Mouse (Mus musculus) brain, embryonic 14.5 days (tissue): ENCODE data around the gene Lmbr1l. TPM values are rescaled to one million over a fixed set of nuclear protein-coding genes. Genes with fewer than 3 reads are reported as not detected.

Experiments used
- DNase-seq: peaks from one replicate; pipeline ENCODE4 v3.0.0-alpha.2; 2011; ENCODE audit warnings: low read depth
- CTCF ChIP-seq: fragments of 200-500 bp; IDR thresholded peaks from 2 replicates; pipeline ENCODE4 v1.5.1; 2012; ENCODE audit warnings: inconsistent platforms, mild to moderate bottlenecking, moderate library complexity, borderline replicate concordance; ENCODE audit not compliant: insufficient read depth, insufficient read length; ENCODE audit errors: extremely low read depth
- POLR2A ChIP-seq: fragments of 200-500 bp; IDR thresholded peaks from 2 replicates; pipeline ENCODE4 v1.6.1; 2012; ENCODE audit warnings: mild to moderate bottlenecking, inconsistent platforms, borderline replicate concordance; ENCODE audit not compliant: poor library complexity, insufficient read depth, insufficient read length, severe bottlenecking; ENCODE audit errors: extremely low read depth
- polyA plus RNA-seq: library from polyadenylated mRNA; depleted of rRNA; stranded (reverse); fragments of >200 nt; gene quantifications from 2 replicates; pipeline ENCODE4 v1.2.3, GENCODE M21; 2012

Gene Lmbr1l
- polyA plus RNA-seq, 1 experiment, result 106 TPM

DNA sequence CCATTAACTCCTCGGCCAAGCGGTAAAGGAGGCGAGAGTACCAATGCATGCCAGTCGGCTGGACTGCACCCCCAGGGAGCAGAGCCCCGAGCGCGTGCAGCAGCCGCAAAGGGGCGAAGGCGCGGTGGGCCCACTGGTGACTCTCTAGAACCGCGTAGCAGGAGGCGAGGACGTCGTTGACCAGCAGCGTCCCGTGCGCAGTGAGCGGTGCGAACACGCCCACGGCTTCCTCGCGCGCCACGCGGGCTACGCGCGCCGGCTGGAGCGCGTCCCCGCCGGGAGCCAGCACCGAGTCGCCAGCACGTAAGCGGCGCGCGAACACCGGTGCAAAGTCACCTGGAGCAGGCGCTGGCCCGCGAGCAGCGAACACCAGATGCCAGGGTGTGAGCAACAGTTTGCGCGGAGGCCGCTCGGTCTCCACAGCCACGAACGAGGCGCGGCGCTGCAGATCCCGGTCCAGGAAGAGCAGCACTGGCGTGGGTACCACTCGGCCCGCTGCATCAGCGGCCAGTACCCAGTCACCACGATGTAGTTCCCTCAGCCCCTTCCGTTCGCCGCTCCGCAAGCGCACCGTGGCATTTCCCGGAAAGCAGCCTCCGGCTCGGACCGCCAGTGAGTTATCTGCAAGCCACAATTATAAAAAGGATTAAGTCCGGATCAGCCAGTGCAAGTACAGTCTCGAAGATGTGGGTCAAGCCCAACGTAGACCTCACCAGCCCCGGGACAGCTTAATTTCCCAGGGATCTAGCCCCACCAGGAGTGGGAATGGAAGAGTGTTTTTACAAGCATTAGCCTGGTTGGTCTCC lies 23.9 kb downstream of the Lmbr1l start, which contains the start of gene Rhebl1:
Gene Rhebl1, minus strand, starts transcription at position 601 of the 806 bp plus-strand sequence.
- no peak for TF ChIP-seq POLR2A
- no peak for TF ChIP-seq CTCF
- DNase-seq, result peak; percentile 39

DNA sequence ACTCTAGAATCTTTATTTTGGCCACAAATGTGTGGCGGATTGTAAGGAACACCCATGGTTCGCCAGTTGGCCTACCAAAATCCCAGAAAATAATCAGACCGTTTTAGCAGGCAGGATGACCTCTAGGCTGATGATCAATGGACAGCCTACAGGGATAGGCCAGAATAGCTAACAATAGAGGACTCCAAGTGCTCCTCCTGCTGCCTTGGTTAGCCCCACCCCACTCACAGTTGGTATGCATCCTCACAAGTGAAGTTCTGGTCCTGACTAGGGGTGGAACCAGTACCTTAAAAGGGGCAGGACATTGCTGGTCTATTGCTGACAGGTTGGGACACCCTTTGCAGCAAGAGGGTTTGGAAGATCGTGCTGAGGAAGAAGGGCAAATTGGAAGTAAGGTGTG lies 25.0 kb downstream of the Lmbr1l start:
- TF ChIP-seq CTCF, result no peak
- TF ChIP-seq POLR2A, result no peak
- no peak for DNase-seq

DNA sequence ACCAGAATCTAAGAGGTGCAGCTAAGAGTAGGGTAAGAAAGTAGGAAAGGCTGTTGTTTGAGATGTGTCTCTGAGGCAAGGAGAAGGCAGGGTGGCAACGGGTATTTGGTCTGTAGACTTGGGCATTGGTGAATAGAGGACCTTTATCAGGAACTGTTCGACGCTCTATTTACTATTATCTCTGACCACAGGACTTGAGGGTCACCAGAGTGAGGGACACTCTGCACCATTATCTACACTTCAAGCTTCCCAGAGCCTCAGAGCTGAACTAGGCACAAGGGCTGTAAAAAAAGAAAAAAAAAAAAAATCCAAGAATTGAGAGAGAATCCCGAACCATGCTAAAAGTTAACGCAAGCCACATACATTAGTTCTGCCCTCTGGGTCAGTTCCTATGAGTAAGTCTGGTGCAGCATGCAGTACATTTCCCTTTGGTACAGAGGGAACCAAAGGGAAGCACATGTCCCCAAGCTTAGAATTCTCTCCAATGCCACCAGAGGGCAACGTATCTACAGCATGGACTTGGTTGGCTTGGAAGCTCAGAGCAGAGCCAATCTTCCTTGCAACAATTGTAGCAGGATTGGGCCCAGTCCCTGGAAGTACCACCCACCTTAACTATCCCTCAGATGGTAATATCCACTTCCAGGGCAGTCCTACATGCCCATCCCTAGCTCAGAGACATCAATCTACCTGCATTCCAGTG lies 26.0 kb downstream of the Lmbr1l start:
- peak; percentile 89 for DNase-seq
- TF ChIP-seq CTCF, result peak; percentile 80; the same call in 1 of the 2 replicates
- TF ChIP-seq POLR2A, result no peak

DNA sequence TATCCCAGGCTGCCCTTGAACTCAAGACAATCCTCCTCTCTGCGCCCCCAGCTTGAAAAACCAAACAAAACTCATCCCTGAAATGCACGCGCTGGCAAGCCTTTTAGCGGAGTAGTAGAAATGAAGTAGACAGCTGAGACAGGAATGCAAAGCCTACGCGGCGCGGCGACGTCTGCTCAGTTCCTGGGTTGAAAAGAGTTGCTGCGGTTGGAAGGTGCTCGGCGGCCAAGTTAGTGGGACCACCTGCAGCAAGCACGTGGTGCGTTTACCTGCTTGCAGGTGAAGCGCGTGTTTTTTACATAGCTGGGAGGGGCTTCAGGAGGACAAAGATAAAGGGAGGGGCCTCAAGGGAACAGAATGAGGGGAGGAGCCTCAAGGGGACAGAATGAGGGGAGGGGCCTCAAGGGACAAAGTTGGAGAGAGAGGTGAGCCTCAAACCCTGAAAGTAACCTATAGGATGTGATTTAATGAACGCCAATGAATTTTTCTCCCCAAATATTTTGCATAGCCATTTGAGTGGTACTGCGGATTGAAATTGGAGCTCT lies 26.8 kb downstream of the Lmbr1l start:
- no peak for TF ChIP-seq POLR2A
- TF ChIP-seq CTCF, result no peak
- no peak for DNase-seq

DNA sequence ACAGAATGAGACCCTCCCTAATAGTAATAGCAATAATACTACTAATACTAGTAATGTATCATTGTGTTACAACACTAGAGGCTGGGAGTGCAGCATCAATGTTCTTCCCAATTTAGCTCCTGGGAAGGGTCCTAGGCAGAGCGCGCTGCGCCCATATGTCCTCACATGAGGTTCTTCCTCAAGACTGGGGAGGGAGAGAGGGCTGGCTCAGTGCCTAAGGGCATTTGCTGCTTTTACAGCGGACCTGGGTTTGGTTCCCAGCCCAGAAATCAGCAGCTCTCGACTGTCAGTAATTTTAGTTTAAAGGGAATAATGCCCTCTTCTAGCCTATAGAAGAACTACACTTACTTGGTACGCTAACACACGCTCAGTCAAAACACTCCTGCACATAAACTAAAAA lies 30.5 kb downstream of the Lmbr1l start:
- DNase-seq, result no peak
- no peak for TF ChIP-seq CTCF
- no peak for TF ChIP-seq POLR2A

DNA sequence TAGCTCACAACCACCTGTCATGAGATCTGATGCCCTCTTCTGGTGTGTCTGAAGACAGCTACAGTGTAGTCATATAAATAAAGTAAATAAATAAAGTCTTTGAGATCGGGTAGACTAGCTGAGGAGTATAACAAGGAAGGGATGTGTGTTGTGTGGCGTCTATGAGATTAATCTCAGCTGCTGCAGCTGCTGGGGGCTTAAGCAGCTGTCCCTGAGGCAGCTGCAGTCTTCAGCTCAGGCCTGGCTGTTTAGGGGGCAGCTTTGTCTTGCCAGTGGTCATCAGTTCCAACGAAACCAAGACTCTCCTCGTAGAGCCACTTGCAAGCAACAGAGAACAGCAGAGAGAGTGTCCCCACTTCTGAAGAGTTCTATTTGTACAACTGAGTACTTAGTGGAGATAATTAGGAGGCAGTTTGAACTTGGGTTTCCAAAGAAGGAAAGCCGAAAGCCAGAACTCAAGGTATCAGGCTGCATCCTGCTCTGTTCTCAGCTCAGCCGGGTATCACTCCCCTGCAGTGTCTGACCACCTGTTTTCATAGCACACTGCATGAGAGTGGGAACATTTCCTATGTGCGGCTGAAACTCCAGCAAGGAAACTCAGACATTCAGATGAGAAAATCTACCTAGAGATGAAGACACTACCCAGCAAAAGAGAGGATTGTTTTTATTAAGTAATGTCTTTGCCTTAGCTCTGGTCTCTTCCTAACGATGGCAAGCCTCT lies 31.2 kb downstream of the Lmbr1l start:
- DNase-seq, result no peak
- TF ChIP-seq CTCF (no peak), POLR2A (no peak)

DNA sequence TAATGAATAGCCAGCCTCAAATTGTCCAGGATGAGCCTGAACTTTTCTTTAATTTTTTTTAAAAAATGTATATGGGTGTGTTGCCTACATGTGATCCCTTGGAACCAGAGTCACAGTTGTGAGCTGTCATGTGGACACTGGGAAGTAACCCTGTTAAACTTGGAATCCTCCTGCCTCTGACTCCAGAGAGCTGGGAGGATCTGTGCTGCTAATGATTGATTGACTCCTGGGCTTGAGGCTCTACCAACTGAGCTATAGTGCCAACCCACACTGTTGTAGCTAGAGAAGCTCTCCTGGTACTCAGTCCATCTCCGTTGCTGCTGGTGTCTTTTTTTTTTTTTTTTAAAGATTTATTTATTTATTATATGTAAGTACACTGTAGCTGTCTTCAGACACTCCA lies 33.9 kb downstream of the Lmbr1l start:
- TF ChIP-seq CTCF (no peak), POLR2A (no peak)
- DNase-seq, result no peak

DNA sequence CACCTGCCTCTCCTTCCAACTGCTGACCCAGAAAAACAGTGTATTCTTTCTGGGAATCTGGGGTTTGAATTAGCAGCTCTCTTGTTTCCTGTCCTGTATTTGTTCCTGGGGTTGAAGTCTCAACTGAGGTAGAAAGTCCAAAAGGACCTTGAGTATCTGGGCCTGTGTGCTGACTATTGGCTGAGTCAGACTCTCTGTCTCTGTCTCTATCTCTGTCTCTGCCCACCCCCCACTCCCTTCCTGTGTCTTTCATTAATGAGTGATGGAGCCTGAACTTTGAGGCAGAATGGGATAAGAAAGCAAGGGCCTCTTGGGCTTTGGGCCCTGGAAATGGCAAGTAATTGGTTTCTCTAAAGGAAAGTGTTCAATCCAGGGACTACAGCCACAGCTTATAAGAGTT lies 34.4 kb downstream of the Lmbr1l start:
- TF ChIP-seq CTCF, result no peak
- TF ChIP-seq POLR2A, result no peak
- DNase-seq, result no peak

DNA sequence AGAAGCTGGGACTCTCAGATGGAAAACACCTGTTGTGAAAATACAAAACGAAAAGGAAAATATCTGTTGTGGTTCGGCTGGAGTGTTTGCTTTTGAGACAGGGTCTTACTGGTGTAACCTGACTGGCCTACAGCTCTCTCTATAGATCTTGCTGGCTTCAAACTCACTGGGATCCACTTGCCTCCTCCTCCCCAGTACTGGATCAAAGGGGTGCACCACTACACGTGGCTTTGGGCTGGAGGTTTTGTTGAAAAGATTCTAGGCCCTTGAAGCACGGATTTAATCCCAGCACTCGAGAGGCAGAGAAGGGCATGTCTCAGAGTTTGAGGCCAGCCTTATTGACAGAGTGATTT lies 36.4 kb downstream of the Lmbr1l start:
- no peak for TF ChIP-seq POLR2A
- no peak for TF ChIP-seq CTCF
- no peak for DNase-seq

DNA sequence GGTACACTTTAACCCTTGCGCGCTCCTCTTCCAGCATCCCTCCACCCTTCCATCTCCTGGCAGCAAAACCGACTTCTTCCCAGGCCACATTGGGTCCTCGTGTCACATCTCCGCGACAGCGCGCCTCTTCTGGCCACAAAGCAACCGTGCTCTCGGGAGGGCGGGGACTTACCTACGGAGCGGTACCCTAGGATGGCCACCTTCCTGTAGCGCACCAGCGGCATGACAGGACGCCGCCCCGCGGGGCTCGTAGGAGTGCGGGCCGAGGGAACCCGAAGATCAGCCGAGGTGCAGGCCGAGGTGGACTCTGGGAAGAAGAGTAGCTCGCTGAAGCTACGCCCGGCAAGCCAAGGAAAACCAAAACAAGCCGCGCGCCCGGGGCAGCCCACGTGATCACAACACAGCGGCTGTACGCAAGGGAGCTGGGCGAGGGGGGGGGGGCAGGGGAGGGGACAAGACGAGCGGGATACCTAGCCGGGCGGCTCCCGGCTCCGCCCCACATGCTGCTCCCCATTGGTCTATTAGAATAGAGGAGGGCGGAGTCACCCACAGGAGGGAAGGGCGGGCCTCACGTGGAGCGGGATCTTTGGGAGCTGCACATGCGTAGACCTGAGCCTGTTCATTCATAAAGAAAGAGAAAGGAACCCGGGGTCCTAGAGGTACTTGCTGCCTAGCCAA lies 36.9 kb downstream of the Lmbr1l start:
- DNase-seq, result peak; percentile 99

DNA sequence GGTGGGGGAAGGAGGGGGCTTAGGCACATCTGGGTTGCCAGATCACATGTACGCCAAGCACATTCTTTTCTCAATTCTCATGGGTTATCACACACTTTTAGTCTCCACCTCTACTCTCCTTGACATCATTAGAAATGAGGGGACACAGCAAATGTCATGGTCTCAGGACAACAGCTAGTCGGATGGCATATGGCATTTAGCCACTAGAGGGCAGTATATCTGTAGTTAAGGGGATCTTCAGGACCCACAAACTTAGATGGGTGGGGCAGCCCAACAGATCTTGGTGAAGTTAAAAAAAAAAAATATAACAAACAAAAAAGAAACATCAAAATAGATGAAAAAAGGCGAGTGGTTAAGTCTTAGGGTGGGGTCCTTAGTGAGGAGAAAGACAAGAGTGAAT lies 40.7 kb downstream of the Lmbr1l start:
- DNase-seq, result peak; percentile 83
- TF ChIP-seq POLR2A, result no peak
- TF ChIP-seq CTCF, result peak; percentile 76; the same call in 1 of the 2 replicates

More for the DNA sequence above, 36.9 kb downstream of the Lmbr1l start:
- TF ChIP-seq POLR2A (0 out of 2 replicates have a peak, but pooled peaks have one; percentile 4), CTCF (peak; percentile 0; the same call in 1 of the 2 replicates)
